Mouse (Mus musculus): ENCODE data around the gene Rnf225. TPM values are rescaled to one million over a fixed set of nuclear protein-coding genes. Genes with fewer than 3 reads are reported as not detected.
A peak's percentile ranks its signal among the peaks of the same experiment; 100 is the strongest.
"Not testable (repeated sequence)": the region's sequence is repeated elsewhere in the genome, so short reads cannot be mapped to it uniquely, and the experiment has no call there.

The Rnf225 gene
- polyA plus RNA-seq, 1 experiment from 2014 or later = 1.6 TPM

DNA sequence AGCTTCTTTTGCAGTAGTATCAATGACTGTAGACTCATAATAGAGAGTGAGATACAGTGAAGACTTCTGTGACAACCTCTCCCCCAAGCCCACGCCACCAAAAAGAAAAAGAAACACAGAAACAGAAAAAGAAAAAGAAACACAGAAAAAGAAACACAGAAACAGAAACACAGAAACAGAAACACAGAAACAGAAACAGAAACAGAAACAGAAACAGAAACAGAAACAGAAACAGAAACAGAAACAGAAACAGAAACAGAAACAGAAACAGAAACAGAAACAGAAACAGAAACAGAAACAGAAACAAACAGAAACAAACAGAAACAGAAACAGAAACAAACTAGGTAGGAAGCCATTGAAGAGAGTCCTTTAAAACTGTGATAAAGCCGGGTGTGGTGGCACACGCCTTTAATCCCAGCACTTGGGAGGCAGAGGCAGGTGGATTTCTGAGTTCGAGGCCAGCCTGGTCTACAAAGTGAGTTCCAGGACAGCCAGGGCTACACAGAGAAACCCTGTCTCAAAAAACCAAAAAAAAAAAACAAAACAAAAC lies 10.1 kb downstream of the Rnf225 start:
- not testable (repeated sequence) for H3K9me3 ChIP-seq (ENCODE audit: control insufficient read depth, low read length); DNase-seq (ENCODE audit: low spot score); ATAC-seq (replicated peaks; ENCODE audit: low FRiP score); H3K4me2 ChIP-seq (ENCODE audit: low read depth, low read length, severe bottlenecking); H3K36me3 ChIP-seq (ENCODE audit: control insufficient read depth, insufficient read depth, low read length); H3K4me1 ChIP-seq (replicated peaks; ENCODE audit: control insufficient read depth, insufficient read depth, low read length); H3K27ac ChIP-seq (ENCODE audit: low read depth, low read length); H3K9ac ChIP-seq (ENCODE audit: low read length); H3K4me3 ChIP-seq (ENCODE audit: low read depth, low read length); H3K27me3 ChIP-seq (ENCODE audit: control insufficient read depth, insufficient read depth, low read length)
- 77% methylated on average over 3 of the region's 4 CpGs for WGBS

DNA sequence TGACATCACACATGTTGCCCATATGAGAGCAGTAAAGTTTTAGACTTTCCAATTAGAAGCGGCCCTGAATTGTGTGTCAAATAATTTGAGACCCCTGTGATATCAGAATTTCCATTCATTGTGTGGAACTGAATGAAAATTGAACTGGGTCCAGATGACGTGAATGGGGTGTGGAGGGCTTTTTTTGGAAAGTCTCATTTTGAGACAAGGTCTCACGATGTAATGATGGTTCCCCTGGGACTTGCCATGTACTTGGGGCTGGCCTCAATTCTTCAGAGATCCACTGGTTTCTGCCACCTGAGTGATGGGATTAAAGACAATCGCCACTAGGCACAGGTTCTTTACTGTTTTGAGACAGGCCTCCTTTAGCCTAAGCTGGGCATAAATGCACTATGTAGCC lies 13.4 kb downstream of the Rnf225 start:
- 83% methylated on average over 4 of the region's 4 CpGs for WGBS
- Histone ChIP-seq H3K9me3 (ENCODE audit: control insufficient read depth, low read length) (no peaks in the 10 kb centered on the region), H3K27me3 (ENCODE audit: control insufficient read depth, insufficient read depth, low read length) (no peaks in the 10 kb centered on the region), H3K27ac (ENCODE audit: low read depth, low read length) (no peak overlapping the region), H3K4me1 (replicated peaks; ENCODE audit: control insufficient read depth, insufficient read depth, low read length) (no peaks in the 10 kb centered on the region), H3K4me2 (ENCODE audit: low read depth, low read length, severe bottlenecking) (no peak overlapping the region), H3K9ac (ENCODE audit: low read length) (no peak overlapping the region), H3K36me3 (ENCODE audit: control insufficient read depth, insufficient read depth, low read length) (no peaks in the 10 kb centered on the region), H3K4me3 (ENCODE audit: low read depth, low read length) (no peak overlapping the region)
- no peak for DNase-seq (ENCODE audit: low spot score)
- ATAC-seq (replicated peaks; ENCODE audit: low FRiP score) = no peak

DNA sequence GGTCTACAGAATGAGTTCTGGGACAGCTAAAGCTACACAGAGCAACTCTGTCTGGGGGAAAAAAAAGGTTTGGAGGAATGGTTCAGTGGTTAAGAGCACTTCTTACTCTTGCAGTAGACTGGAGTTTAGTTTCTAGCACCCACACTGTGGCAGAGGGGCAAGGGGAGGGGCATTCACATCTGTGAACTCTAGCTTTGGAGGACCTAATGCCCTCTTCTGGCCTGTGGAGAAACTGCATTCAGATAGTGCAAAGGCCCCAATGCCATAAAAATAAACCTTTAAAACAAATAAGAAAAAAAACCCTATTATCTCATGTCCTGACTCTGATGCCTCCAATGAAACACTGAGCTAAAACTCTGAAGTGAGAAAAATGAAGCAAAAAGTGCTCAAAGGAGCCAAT lies 16.3 kb downstream of the Rnf225 start:
- ATAC-seq (replicated peaks; ENCODE audit: low FRiP score) = no peak
- H3K9ac ChIP-seq (ENCODE audit: low read length) = no peak overlapping the region
- H3K36me3 ChIP-seq (ENCODE audit: control insufficient read depth, insufficient read depth, low read length) = no peaks in the 10 kb centered on the region
- H3K27me3 ChIP-seq (ENCODE audit: control insufficient read depth, insufficient read depth, low read length) = no peaks in the 10 kb centered on the region
- no peak overlapping the region for H3K4me3 ChIP-seq (ENCODE audit: low read depth, low read length)
- H3K9me3 ChIP-seq (ENCODE audit: control insufficient read depth, low read length) = no peaks in the 10 kb centered on the region
- no peak for DNase-seq (ENCODE audit: low spot score)
- H3K27ac ChIP-seq (ENCODE audit: low read depth, low read length) = no peak overlapping the region
- H3K4me1 ChIP-seq (replicated peaks; ENCODE audit: control insufficient read depth, insufficient read depth, low read length) = no peaks in the 10 kb centered on the region
- no peak overlapping the region for H3K4me2 ChIP-seq (ENCODE audit: low read depth, low read length, severe bottlenecking)

DNA sequence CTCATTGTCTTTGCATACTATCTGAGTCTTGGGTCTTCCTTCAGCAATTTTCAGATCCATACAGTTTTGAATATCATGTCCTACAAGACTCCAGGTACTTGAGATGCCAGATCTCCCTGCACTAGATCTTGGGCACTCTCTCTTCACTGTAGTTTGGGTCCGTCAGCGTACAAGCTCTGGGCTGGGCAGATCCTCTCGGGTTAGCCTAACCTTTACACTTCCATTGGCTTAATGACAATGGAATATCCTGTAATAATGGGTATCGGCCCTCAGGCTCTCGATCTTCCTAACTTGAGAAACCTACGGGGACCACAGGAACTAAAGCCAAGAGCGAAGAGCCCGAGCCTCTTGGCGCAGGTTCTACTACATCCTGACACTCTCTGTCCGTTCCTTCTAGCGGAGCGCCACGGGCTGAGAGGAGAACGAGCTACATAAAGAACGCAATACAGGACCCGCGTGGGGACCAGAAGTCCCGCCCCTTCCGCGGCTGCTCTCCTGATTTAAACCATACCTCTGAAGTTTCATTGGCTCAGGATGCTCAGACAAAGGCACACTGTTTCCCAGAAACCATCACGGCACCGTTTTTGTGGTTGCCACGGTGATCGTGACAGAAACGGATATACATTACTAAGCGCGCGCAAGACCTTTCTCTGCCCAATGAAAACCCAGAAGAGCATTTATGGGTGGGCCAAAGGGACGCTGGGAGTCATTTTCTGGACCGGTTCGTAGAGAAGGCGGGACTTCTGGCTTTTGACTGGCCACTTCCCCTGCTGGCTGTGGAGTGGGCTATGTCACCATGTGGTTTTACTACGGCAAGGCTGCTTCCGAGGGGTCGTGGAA lies 22.0 kb downstream of the Rnf225 start:
- H3K9me3 ChIP-seq (ENCODE audit: control insufficient read depth, low read length) = no peaks in the 10 kb centered on the region
- H3K4me2 ChIP-seq (ENCODE audit: low read depth, low read length, severe bottlenecking) = peak overlapping the region; percentile 64
- peak overlapping the region; percentile 34 for H3K4me3 ChIP-seq (ENCODE audit: low read depth, low read length)
- H3K27me3 ChIP-seq (ENCODE audit: control insufficient read depth, insufficient read depth, low read length) = no peaks in the 10 kb centered on the region
- DNase-seq (ENCODE audit: low spot score) (peak; percentile 92), ATAC-seq (replicated peaks; ENCODE audit: low FRiP score) (peak; percentile 98)
- H3K9ac ChIP-seq (ENCODE audit: low read length) = peak overlapping the region; percentile 56
- no peaks in the 10 kb centered on the region; the same call in 1 of the 2 replicates for H3K4me1 ChIP-seq (replicated peaks; ENCODE audit: control insufficient read depth, insufficient read depth, low read length)
- peak overlapping the region; percentile 58 for H3K27ac ChIP-seq (ENCODE audit: low read depth, low read length)
- H3K36me3 ChIP-seq (ENCODE audit: control insufficient read depth, insufficient read depth, low read length) = no peaks in the 10 kb centered on the region
- WGBS = 9% methylated on average over 35 of the region's 35 CpGs

DNA sequence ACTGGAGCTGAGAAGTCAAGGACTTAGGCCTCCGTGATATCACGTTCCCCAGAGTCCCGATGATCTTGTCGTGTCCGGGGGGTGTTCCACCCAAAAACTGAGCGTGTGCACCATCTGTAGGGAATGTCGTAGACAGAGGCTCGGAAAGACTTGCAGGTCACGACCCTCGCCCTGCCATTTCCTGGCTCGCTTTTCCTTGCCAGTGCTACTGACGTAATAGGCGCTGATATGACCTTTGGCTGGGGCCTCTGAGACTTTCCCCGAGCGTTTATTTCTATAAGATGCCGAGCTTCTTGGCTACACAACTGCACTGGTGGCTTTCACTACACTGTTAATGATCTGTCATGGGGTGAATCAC lies 22.6 kb downstream of the Rnf225 start:
- 11% methylated on average over 16 of the region's 16 CpGs for WGBS
- no peak for DNase-seq (ENCODE audit: low spot score)
- Histone ChIP-seq H3K4me3 (ENCODE audit: low read depth, low read length) (peak overlapping the region; percentile 34), H3K9me3 (ENCODE audit: control insufficient read depth, low read length) (no peaks in the 10 kb centered on the region), H3K4me2 (ENCODE audit: low read depth, low read length, severe bottlenecking) (peak overlapping the region; percentile 64), H3K4me1 (replicated peaks; ENCODE audit: control insufficient read depth, insufficient read depth, low read length) (no peaks in the 10 kb centered on the region; the same call in 1 of the 2 replicates), H3K36me3 (ENCODE audit: control insufficient read depth, insufficient read depth, low read length) (no peaks in the 10 kb centered on the region), H3K27me3 (ENCODE audit: control insufficient read depth, insufficient read depth, low read length) (no peaks in the 10 kb centered on the region), H3K27ac (ENCODE audit: low read depth, low read length) (0 out of 2 replicates have a peak overlapping the region, but pooled peaks have one; percentile 33), H3K9ac (ENCODE audit: low read length) (peak overlapping the region; percentile 56)
- no peak; the same call in none of the 2 replicates for ATAC-seq (replicated peaks; ENCODE audit: low FRiP score)

DNA sequence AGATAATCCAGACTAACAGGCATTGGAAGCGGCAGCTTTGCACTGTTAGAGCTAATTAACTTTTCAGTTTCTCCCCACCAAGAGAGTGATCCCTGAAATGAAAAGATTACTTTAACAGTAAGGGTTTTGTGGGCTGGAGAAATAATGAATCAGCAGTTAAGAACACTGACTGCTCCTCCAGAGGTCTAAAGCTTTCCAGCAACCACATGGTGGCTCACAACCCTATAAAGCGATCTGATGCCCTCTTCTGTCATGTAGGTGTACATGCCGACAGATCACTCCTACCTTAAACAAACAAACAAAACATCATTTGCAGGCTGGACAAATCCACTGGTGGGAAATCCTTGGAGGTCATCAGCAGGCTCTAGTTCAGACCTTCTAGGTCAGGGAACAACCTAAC lies 27.7 kb downstream of the Rnf225 start:
- 63% methylated on average over 3 of the region's 3 CpGs for WGBS
- H3K4me3 ChIP-seq (ENCODE audit: low read depth, low read length) = no peak overlapping the region
- H3K9ac ChIP-seq (ENCODE audit: low read length) = no peak overlapping the region
- no peaks in the 10 kb centered on the region for H3K9me3 ChIP-seq (ENCODE audit: control insufficient read depth, low read length)
- DNase-seq (ENCODE audit: low spot score) (no peak), ATAC-seq (replicated peaks; ENCODE audit: low FRiP score) (no peak)
- H3K36me3 ChIP-seq (ENCODE audit: control insufficient read depth, insufficient read depth, low read length) = no peaks in the 10 kb centered on the region
- H3K27me3 ChIP-seq (ENCODE audit: control insufficient read depth, insufficient read depth, low read length) = no peaks in the 10 kb centered on the region
- H3K4me2 ChIP-seq (ENCODE audit: low read depth, low read length, severe bottlenecking) = no peak overlapping the region
- no peaks in the 10 kb centered on the region; the same call in 1 of the 2 replicates for H3K4me1 ChIP-seq (replicated peaks; ENCODE audit: control insufficient read depth, insufficient read depth, low read length)
- H3K27ac ChIP-seq (ENCODE audit: low read depth, low read length) = no peak overlapping the region

DNA sequence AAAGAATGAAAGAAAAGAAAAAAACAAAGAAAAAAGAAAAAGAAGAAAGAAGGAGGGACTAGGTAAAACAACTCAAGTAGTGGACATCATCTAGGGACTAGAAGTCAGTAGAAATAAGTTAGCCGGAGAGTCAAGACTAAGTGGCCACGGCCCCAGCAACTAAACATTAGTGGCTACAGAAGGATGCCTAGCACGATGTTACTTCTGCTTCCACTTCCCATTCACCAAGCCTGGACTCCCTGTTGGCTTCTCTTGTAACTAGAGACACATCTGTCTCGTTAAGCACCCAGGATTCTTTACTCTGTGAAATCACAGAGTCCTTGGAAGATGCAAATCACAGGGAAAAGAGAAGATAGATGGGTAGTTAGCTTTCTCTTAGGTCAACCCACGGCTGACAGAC lies 30.3 kb downstream of the Rnf225 start:
- Histone ChIP-seq H3K27ac (ENCODE audit: low read depth, low read length) (no peak overlapping the region), H3K9me3 (ENCODE audit: control insufficient read depth, low read length) (no peaks in the 10 kb centered on the region), H3K9ac (ENCODE audit: low read length) (no peak overlapping the region), H3K27me3 (ENCODE audit: control insufficient read depth, insufficient read depth, low read length) (no peaks in the 10 kb centered on the region), H3K4me3 (ENCODE audit: low read depth, low read length) (no peak overlapping the region), H3K4me2 (ENCODE audit: low read depth, low read length, severe bottlenecking) (no peak overlapping the region), H3K36me3 (ENCODE audit: control insufficient read depth, insufficient read depth, low read length) (no peaks in the 10 kb centered on the region), H3K4me1 (replicated peaks; ENCODE audit: control insufficient read depth, insufficient read depth, low read length) (no peaks in the 10 kb centered on the region)
- no peak for DNase-seq (ENCODE audit: low spot score)
- 71% methylated on average over 5 of the region's 5 CpGs for WGBS
- no peak for ATAC-seq (replicated peaks; ENCODE audit: low FRiP score)

DNA sequence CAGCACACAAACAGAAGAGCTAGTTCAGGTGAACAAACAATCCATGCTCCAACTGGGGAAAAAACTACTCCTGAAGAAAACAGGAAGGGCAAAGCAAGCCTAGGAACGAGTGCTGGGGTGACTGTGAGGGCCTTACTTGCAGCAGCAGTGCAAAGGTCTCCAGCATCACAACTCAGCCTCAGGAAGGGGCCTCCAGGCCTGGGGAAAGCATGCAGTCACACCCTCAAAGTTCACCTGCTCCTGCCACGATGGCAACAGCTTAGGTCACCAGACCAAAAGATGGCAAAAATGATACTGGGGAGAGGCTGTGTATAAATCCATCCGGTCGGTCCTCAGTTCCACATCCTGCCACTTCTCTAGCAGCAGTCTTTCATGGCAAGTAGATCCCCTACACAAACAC lies 31.7 kb downstream of the Rnf225 start:
- Histone ChIP-seq H3K27me3 (ENCODE audit: control insufficient read depth, insufficient read depth, low read length) (no peaks in the 10 kb centered on the region), H3K36me3 (ENCODE audit: control insufficient read depth, insufficient read depth, low read length) (no peaks in the 10 kb centered on the region), H3K4me1 (replicated peaks; ENCODE audit: control insufficient read depth, insufficient read depth, low read length) (no peaks in the 10 kb centered on the region), H3K9me3 (ENCODE audit: control insufficient read depth, low read length) (no peaks in the 10 kb centered on the region), H3K4me2 (ENCODE audit: low read depth, low read length, severe bottlenecking) (no peak overlapping the region), H3K4me3 (ENCODE audit: low read depth, low read length) (no peak overlapping the region), H3K27ac (ENCODE audit: low read depth, low read length) (no peak overlapping the region), H3K9ac (ENCODE audit: low read length) (no peak overlapping the region)
- WGBS = 83% methylated on average over 4 of the region's 4 CpGs
- DNase-seq (ENCODE audit: low spot score) (no peak), ATAC-seq (replicated peaks; ENCODE audit: low FRiP score) (no peak)

DNA sequence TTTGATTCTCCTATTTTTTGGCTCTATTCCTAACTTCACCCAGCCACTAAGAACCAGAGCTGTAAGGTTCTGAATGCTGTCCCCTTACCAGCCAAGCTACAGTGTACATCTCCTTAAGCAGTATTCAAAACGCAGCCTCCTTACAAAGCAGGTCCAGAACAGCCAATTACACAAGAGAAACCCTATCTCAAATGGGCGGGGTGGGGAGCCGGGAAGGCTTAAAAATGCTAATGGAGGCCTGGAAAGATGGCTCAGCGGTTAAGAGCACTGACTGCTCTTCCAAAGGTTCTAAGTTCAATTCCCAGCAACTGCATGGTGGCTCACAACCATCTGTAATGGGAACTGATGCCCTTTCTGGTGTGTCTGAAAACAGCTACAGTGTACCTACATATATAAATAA lies 32.5 kb downstream of the Rnf225 start:
- H3K4me1 ChIP-seq (replicated peaks; ENCODE audit: control insufficient read depth, insufficient read depth, low read length) = no peaks in the 10 kb centered on the region
- WGBS = 17% methylated on average over 4 of the region's 4 CpGs
- H3K9ac ChIP-seq (ENCODE audit: low read length) = no peak overlapping the region
- H3K27me3 ChIP-seq (ENCODE audit: control insufficient read depth, insufficient read depth, low read length) = no peaks in the 10 kb centered on the region
- no peak for DNase-seq (ENCODE audit: low spot score)
- no peak overlapping the region for H3K4me3 ChIP-seq (ENCODE audit: low read depth, low read length)
- H3K9me3 ChIP-seq (ENCODE audit: control insufficient read depth, low read length) = no peaks in the 10 kb centered on the region
- no peaks in the 10 kb centered on the region for H3K36me3 ChIP-seq (ENCODE audit: control insufficient read depth, insufficient read depth, low read length)
- ATAC-seq (replicated peaks; ENCODE audit: low FRiP score) = no peak
- no peak overlapping the region for H3K4me2 ChIP-seq (ENCODE audit: low read depth, low read length, severe bottlenecking)
- H3K27ac ChIP-seq (ENCODE audit: low read depth, low read length) = no peak overlapping the region

All from forebrain, embryonic 11.5 days (tissue).